13 mouse cellular contexts compared by ENCODE assay signal in genomic region chr8:127174411-127174810, GRCm38 (mm10).
"Had no signal": no experiment of that assay in that cellular context is flagged by ENCODE, and none has a peak within 500 bp of the region (broad histone marks: within the 10 kb centered on the region; RNA-seq: fewer than 3 reads in every experiment).

No protein-coding gene starts in this region.

- DNase-seq: kidney, adult 11 months; kidney, adult 9 months; kidney, postnatal 36 days; left cerebral cortex, postnatal 4 days; lung, adult 18-20 months; retina, postnatal 1 day; thymus, postnatal 4 days had no signal

- H3K27ac ChIP-seq: hindbrain, postnatal 0 days; kidney, postnatal 0 days; limb, embryonic 13.5 days; liver, embryonic 14.5 days; midbrain, embryonic 12.5 days; neural tube, embryonic 13.5 days had no signal

- H3K4me3 ChIP-seq: limb, embryonic 13.5 days; midbrain, embryonic 12.5 days; neural tube, embryonic 13.5 days had no signal
